Mouse (Mus musculus): ENCODE data around the gene Btbd19. TPM values are rescaled to one million over a fixed set of nuclear protein-coding genes. Genes with fewer than 3 reads are reported as not detected.

The Btbd19 gene
- 10 to 100 TPM; 23.6 to 24.9 TPM for total RNA-seq (2023)

DNA sequence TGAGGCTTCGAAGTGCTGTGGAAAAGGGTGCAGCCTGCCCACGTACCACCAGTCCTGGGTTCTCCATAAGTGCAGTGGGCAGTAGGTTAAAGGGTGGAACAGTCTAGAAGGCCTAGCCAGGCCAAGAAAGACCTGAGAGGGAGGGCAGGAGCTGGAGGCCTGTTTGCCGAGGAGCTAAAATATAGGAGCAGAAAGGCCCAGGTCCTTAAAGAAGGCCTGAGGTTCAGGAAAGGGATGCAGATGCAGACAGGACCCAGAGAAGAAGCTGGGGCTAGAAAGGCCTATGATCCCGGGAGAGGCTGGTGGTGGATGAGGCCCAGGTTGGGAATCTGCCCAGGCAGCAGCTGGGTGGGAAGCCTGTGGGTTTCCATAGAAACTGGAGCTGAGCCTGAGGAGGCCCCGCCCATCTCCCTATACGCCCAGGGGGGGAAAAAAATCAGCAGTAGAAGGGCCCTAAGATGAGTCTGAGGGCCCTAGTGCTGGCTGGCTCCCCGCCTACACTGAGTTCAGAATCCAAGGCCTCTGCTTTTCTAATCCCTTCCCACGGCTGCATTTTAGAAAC lies at the start of gene Btbd19:
TSS of gene Btbd19 (minus strand) at position 378 of the 562 bp plus-strand sequence.

GRCm38 (mm10) chr4:117155792-117156355 lies 30.3 kb upstream of the Btbd19 start, which contains the start of gene Rps8:
Gene Rps8 (minus strand): TSS chr4:117156243.

GRCm38 (mm10) chr4:117133817-117134600 lies 8.5 kb upstream of the Btbd19 start, which contains the start of gene Plk3:
Gene Plk3 (minus strand): TSS chr4:117133963.

DNA sequence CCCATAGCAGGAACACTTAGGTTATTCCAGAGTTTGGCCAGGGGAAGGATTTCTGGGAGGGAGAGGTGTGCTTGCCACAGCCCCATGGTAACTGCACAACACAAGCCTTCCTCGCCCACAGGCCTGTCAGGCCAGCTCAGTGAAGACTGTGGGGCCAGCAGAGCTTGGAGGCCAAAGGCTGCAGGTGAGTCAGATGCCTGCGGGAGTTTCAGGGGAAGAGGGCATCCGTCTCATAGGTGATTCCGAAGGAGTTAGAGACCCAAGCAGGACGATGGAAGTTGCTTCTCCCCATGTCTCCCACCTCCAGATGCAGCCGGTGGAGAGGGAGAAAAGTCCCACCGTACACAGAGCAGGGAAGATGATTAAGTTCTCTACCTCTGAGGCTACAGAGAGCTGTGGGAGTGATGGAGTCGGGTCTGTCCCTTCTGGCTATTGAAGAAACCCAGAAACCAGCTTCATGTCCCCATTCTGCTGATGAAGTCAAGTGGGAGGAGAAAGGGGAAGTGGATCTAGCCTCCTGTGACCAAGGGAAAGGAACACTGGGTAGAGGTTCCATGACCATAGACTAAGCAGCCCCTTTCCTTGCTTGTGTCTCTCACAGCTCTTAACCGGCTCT lies 1.3 kb upstream of the Btbd19 start, which contains the start of gene Tctex1d4:
TSS of gene Tctex1d4 (plus strand) at position 120 of the 616 bp plus-strand sequence.

GRCm38 (mm10) chr4:117095551-117096452 lies 29.7 kb downstream of the Btbd19 start, which contains the start of gene Ptch2:
Gene Ptch2 (plus strand): TSS chr4:117096075.

Other genes with a start within 250 kb of the Btbd19 start
- gene Zswim5, start 248.3 kb downstream of the Btbd19 start, total RNA-seq (2023) = not detected
- gene Urod, start 131.3 kb downstream of the Btbd19 start, total RNA-seq (2023) = 10 to 100 TPM; 52.1 to 57.3 TPM
- 10 to 100 TPM; 48.4 to 52.1 TPM for gene Hectd3, start 130.4 kb downstream of the Btbd19 start, total RNA-seq (2023)
- 10 to 100 TPM; 29.2 to 32.0 TPM for gene Eif2b3, start 106.3 kb downstream of the Btbd19 start, total RNA-seq (2023)
- under 1 TPM in 1 of 2 experiments, not detected in 1; 0.32 TPM for gene Ptch2, start 29.6 kb downstream of the Btbd19 start, total RNA-seq (2023)
- under 1 TPM in 1 of 2 experiments, not detected in 1; 0.58 TPM for gene Tctex1d4, start 1.1 kb upstream of the Btbd19 start, total RNA-seq (2023)
- 10 to 100 TPM; 18.9 to 21.4 TPM for gene Plk3, start 8.2 kb upstream of the Btbd19 start, total RNA-seq (2023)
- 1,000 to 10,000 TPM; 1,976 to 2,109 TPM for gene Rps8, start 30.5 kb upstream of the Btbd19 start, total RNA-seq (2023)
- gene Kif2c, start 56.9 kb upstream of the Btbd19 start, total RNA-seq (2023) = under 1 TPM; 0.36 to 0.87 TPM
- gene Tmem53, start 126.2 kb upstream of the Btbd19 start, total RNA-seq (2023) = not detected
- gene Armh1, start 126.4 kb upstream of the Btbd19 start, total RNA-seq (2023) = not detected